Mouse (Mus musculus): Measurements from ENCODE around the gene Aym1. TPM values are rescaled to one million over a fixed set of nuclear protein-coding genes. Genes with fewer than 3 reads are reported as not detected.

The Aym1 gene
- total RNA-seq, 1 experiment = not detected

- H3K4me3 ChIP-seq (ENCODE audit: insufficient read depth in 1 of 2, low read depth in 1 of 2, low read length in 2 of 2, poor library complexity in 1 of 2, severe bottlenecking in 1 of 2) = no peak overlapping the region
- in situ Hi-C loops (cut with MboI; ENCODE audit: low sequenced_read_pairs in 2 of 2, unreplicated experiment in 2 of 2) = loop anchor here (10.0 kb wide), 2 partner anchors 112 to 352 kb away; partner anchors contain the start of gene 1700069L16Rik (in 2 of the 2)
- no peaks in the 10 kb centered on the region for H3K36me3 ChIP-seq (ENCODE audit: control insufficient read depth, insufficient read depth, low read length, poor library complexity, severe bottlenecking)
- no peaks in the 10 kb centered on the region for H3K9me3 ChIP-seq (ENCODE audit: control insufficient read depth, insufficient read depth, low read depth, low read length)
- TF ChIP-seq MAFK (IDR thresholded peaks at IDR 0.05; ENCODE audit: insufficient read depth, low read depth, low read length) (no peak), ZNF384 (IDR thresholded peaks at IDR 0.05; ENCODE audit: low read depth, low read length) (no peak), ZC3H11A (IDR thresholded peaks at IDR 0.05; ENCODE audit: borderline replicate concordance, low read depth, low read length) (no peak), CHD2 (IDR thresholded peaks at IDR 0.05; ENCODE audit: low read depth, low read length) (no peak), HCFC1 (IDR thresholded peaks at IDR 0.05; ENCODE audit: borderline replicate concordance, insufficient read depth, low read length) (no peak)
- DNase-seq (ENCODE audit: low read depth, low spot score) = no peak
- H3K4me1 ChIP-seq (ENCODE audit: control insufficient read depth in 2 of 2, insufficient read depth in 2 of 2, low read length in 2 of 2, poor library complexity in 1 of 2) = peaks cover 3 to 11% of the 10 kb centered on the region in 2 experiments; a peak in 2 of 4 replicates
- no peak overlapping the region for H3K27ac ChIP-seq (ENCODE audit: insufficient read depth, low read depth, low read length, poor library complexity, severe bottlenecking)
- H3K9ac ChIP-seq (ENCODE audit: insufficient read depth, low read depth, low read length, poor library complexity, severe bottlenecking) = no peak overlapping the region
Measured at GRCm38 (mm10) chr5:113372449-113372848, 15.4 kb downstream of the Aym1 start.

GRCm38 (mm10) chr5:113372995-113373950 is 16.2 kb downstream of the Aym1 start:
- peak; percentile 72 for DNase-seq (ENCODE audit: low read depth, low spot score)
- no peak overlapping the region for H3K27ac ChIP-seq (ENCODE audit: insufficient read depth, low read depth, low read length, poor library complexity, severe bottlenecking)

GRCm38 (mm10) chr5:113374290-113374689 is 17.2 kb downstream of the Aym1 start:
- no peak for DNase-seq (ENCODE audit: low read depth, low spot score)
- H3K27ac ChIP-seq (ENCODE audit: insufficient read depth, low read depth, low read length, poor library complexity, severe bottlenecking) = no peak overlapping the region
- H3K36me3 ChIP-seq (ENCODE audit: control insufficient read depth, insufficient read depth, low read length, poor library complexity, severe bottlenecking) = no peaks in the 10 kb centered on the region
- H3K9me3 ChIP-seq (ENCODE audit: control insufficient read depth, insufficient read depth, low read depth, low read length) = no peaks in the 10 kb centered on the region
- peaks cover 7 to 11% of the 10 kb centered on the region in 2 experiments; a peak in 2 of 4 replicates for H3K4me1 ChIP-seq (ENCODE audit: control insufficient read depth in 2 of 2, insufficient read depth in 2 of 2, low read length in 2 of 2, poor library complexity in 1 of 2)
- in situ Hi-C loops (cut with MboI; ENCODE audit: low sequenced_read_pairs in 2 of 2, unreplicated experiment in 2 of 2) = loop anchor here (10.0 kb wide), 2 partner anchors 111 to 351 kb away; partner anchors contain the start of gene 1700069L16Rik (in 2 of the 2)
- no peak overlapping the region for H3K4me3 ChIP-seq (ENCODE audit: insufficient read depth in 1 of 2, low read depth in 1 of 2, low read length in 2 of 2, poor library complexity in 1 of 2, severe bottlenecking in 1 of 2)
- H3K9ac ChIP-seq (ENCODE audit: insufficient read depth, low read depth, low read length, poor library complexity, severe bottlenecking) = no peak overlapping the region
- TF ChIP-seq MAFK (IDR thresholded peaks at IDR 0.05; ENCODE audit: insufficient read depth, low read depth, low read length) (no peak), ZC3H11A (IDR thresholded peaks at IDR 0.05; ENCODE audit: borderline replicate concordance, low read depth, low read length) (no peak), HCFC1 (IDR thresholded peaks at IDR 0.05; ENCODE audit: borderline replicate concordance, insufficient read depth, low read length) (no peak), CHD2 (IDR thresholded peaks at IDR 0.05; ENCODE audit: low read depth, low read length) (no peak), ZNF384 (IDR thresholded peaks at IDR 0.05; ENCODE audit: low read depth, low read length) (no peak)

More at GRCm38 (mm10) chr5:113372995-113373950, 16.2 kb downstream of the Aym1 start:
- Histone ChIP-seq H3K9me3 (ENCODE audit: control insufficient read depth, insufficient read depth, low read depth, low read length) (no peaks in the 10 kb centered on the region), H3K9ac (ENCODE audit: insufficient read depth, low read depth, low read length, poor library complexity, severe bottlenecking) (peak overlapping the region; percentile 15; the same call in 1 of the 2 replicates), H3K4me3 (ENCODE audit: insufficient read depth in 1 of 2, low read depth in 1 of 2, low read length in 2 of 2, poor library complexity in 1 of 2, severe bottlenecking in 1 of 2) (peak overlapping the region; percentile 43 to 66), H3K4me1 (ENCODE audit: control insufficient read depth in 2 of 2, insufficient read depth in 2 of 2, low read length in 2 of 2, poor library complexity in 1 of 2) (peaks cover 3 to 9% of the 10 kb centered on the region in 2 experiments; a peak in 2 of 4 replicates), H3K36me3 (ENCODE audit: control insufficient read depth, insufficient read depth, low read length, poor library complexity, severe bottlenecking) (no peaks in the 10 kb centered on the region)
- in situ Hi-C loops (cut with MboI; ENCODE audit: low sequenced_read_pairs in 2 of 2, unreplicated experiment in 2 of 2) = loop anchor here (10.0 kb wide), 2 partner anchors 112 to 352 kb away; partner anchors contain the start of gene 1700069L16Rik (in 2 of the 2)
- TF ChIP-seq CHD2 (IDR thresholded peaks at IDR 0.05; ENCODE audit: low read depth, low read length) (no peak), ZNF384 (IDR thresholded peaks at IDR 0.05; ENCODE audit: low read depth, low read length) (no peak), HCFC1 (IDR thresholded peaks at IDR 0.05; ENCODE audit: borderline replicate concordance, insufficient read depth, low read length) (no peak), MAFK (IDR thresholded peaks at IDR 0.05; ENCODE audit: insufficient read depth, low read depth, low read length) (no peak), ZC3H11A (IDR thresholded peaks at IDR 0.05; ENCODE audit: borderline replicate concordance, low read depth, low read length) (peak; percentile 97; the same call in 1 of the 2 replicates)

- Histone ChIP-seq H3K9me3 (ENCODE audit: control insufficient read depth, insufficient read depth, low read depth, low read length) (no peaks in the 10 kb centered on the region), H3K4me3 (ENCODE audit: insufficient read depth in 1 of 2, low read depth in 1 of 2, low read length in 2 of 2, poor library complexity in 1 of 2, severe bottlenecking in 1 of 2) (no peak overlapping the region), H3K9ac (ENCODE audit: insufficient read depth, low read depth, low read length, poor library complexity, severe bottlenecking) (no peak overlapping the region), H3K27ac (ENCODE audit: insufficient read depth, low read depth, low read length, poor library complexity, severe bottlenecking) (no peak overlapping the region), H3K36me3 (ENCODE audit: control insufficient read depth, insufficient read depth, low read length, poor library complexity, severe bottlenecking) (no peaks in the 10 kb centered on the region), H3K4me1 (ENCODE audit: control insufficient read depth in 2 of 2, insufficient read depth in 2 of 2, low read length in 2 of 2, poor library complexity in 1 of 2) (peaks cover 7 to 13% of the 10 kb centered on the region in 2 experiments; a peak in 2 of 4 replicates)
- DNase-seq (ENCODE audit: low read depth, low spot score) = peak; percentile 85
- TF ChIP-seq ZC3H11A (IDR thresholded peaks at IDR 0.05; ENCODE audit: borderline replicate concordance, low read depth, low read length) (peak; percentile 84), CHD2 (IDR thresholded peaks at IDR 0.05; ENCODE audit: low read depth, low read length) (no peak)
- in situ Hi-C loops (cut with MboI; ENCODE audit: low sequenced_read_pairs in 2 of 2, unreplicated experiment in 2 of 2) = loop anchor here (10.0 kb wide), 2 partner anchors 109 to 349 kb away; partner anchors contain the start of gene 1700069L16Rik (in 2 of the 2)
Measured at GRCm38 (mm10) chr5:113375783-113376182, 18.7 kb downstream of the Aym1 start.
